ENCODE assay signal across 13 mouse cellular contexts in the genomic region with DNA sequence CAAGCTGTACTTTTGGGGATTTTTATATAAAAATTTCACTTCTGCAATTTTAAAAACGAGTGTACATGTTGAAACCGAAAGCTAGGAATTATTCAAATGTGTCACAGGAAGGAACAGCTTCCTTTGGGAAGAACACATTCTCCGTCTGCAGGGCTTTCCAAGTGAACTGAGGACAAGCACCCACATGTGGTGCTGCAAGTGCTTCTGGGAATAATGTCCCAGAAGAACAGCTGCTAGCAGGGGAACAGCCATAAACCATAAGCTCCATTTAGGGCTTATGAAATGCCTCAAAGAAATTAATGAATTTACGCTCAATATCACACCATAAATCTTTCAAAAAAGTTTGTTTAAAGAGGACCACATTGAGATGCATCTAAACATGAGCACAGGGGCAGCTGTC.
DNase-seq lines count a peak whose midpoint lies in the region; ATAC-seq and TF ChIP-seq lines count a peak whose summit lies in the region.
"Had no signal": no experiment of that assay in that cellular context is flagged by ENCODE, and none has a peak within 500 bp of the region (broad histone marks: within the 10 kb centered on the region; RNA-seq: fewer than 3 reads in every experiment).

No protein-coding gene starts in this region.

- no peak for TF ChIP-seq CTCF in stomach, postnatal 0 days (IDR thresholded peaks at IDR 0.05; ENCODE audit: low read depth)

- no peak overlapping the region for H3K27ac ChIP-seq in heart, embryonic 11.5 days (ENCODE audit: low read depth, low read length)
- 0 out of 2 replicates have a peak overlapping the region, but pooled peaks have one; percentile 19 for H3K27ac ChIP-seq in stomach, embryonic 16.5 days (ENCODE audit: low read length)
- no peak overlapping the region for H3K27ac ChIP-seq in stomach, postnatal 0 days (replicated peaks)
- H3K27ac ChIP-seq in hindbrain, embryonic 16.5 days (ENCODE audit: low read depth, low read length): no peak overlapping the region
- H3K27ac ChIP-seq: embryonic facial prominence, embryonic 15.5 days; hindbrain, postnatal 0 days; liver, embryonic 15.5 days had no signal

- no peaks in the 10 kb centered on the region for H3K9me3 ChIP-seq in heart, embryonic 11.5 days (replicated peaks; ENCODE audit: control insufficient read depth, low read length)
- H3K9me3 ChIP-seq in stomach, embryonic 16.5 days (replicated peaks; ENCODE audit: control insufficient read depth, low read length): no peaks in the 10 kb centered on the region
- H3K9me3 ChIP-seq in stomach, postnatal 0 days (ENCODE audit: control insufficient read depth, low read length): no peaks in the 10 kb centered on the region
- no peaks in the 10 kb centered on the region for H3K9me3 ChIP-seq in hindbrain, embryonic 16.5 days (ENCODE audit: control insufficient read depth, low read length)
- H3K9me3 ChIP-seq: embryonic facial prominence, embryonic 15.5 days; liver, embryonic 15.5 days had no signal

- no peak overlapping the region for H3K9ac ChIP-seq in heart, embryonic 11.5 days (ENCODE audit: low read depth, low read length)
- H3K9ac ChIP-seq in stomach, embryonic 16.5 days (ENCODE audit: low read length): no peak overlapping the region
- H3K9ac ChIP-seq in stomach, postnatal 0 days (ENCODE audit: low read length): no peak overlapping the region
- H3K9ac ChIP-seq in hindbrain, embryonic 16.5 days (ENCODE audit: low read depth, low read length): no peak overlapping the region
- H3K9ac ChIP-seq: embryonic facial prominence, embryonic 15.5 days; liver, embryonic 15.5 days had no signal

- H3K4me3 ChIP-seq in heart, embryonic 11.5 days (ENCODE audit: low read depth, low read length): no peak overlapping the region
- no peak overlapping the region for H3K4me3 ChIP-seq in stomach, embryonic 16.5 days (replicated peaks; ENCODE audit: low read length)
- H3K4me3 ChIP-seq in stomach, postnatal 0 days (ENCODE audit: low read depth, low read length): no peak overlapping the region
- H3K4me3 ChIP-seq in hindbrain, embryonic 16.5 days (ENCODE audit: low read length): no peak overlapping the region
- H3K4me3 ChIP-seq: embryonic facial prominence, embryonic 15.5 days; liver, embryonic 15.5 days had no signal

- intact Hi-C loops in left cerebral cortex, postnatal 10 days (cut with DNase I): no loop called here

- WGBS in heart, embryonic 11.5 days (ENCODE audit: insufficient replicate concordance): 71% methylated on average over 4 of the region's 4 CpGs
- WGBS in stomach, embryonic 16.5 days: 53% methylated on average over 4 of the region's 4 CpGs
- WGBS in stomach, postnatal 0 days: 39% methylated on average over 4 of the region's 4 CpGs
- 70% methylated on average over 4 of the region's 4 CpGs for WGBS in hindbrain, embryonic 16.5 days

- ATAC-seq in heart, embryonic 11.5 days (replicated peaks; ENCODE audit: insufficient number of reproducible peaks, low FRiP score, low TSS enrichment): no peak
- ATAC-seq in stomach, embryonic 16.5 days (ENCODE audit: insufficient read depth, low FRiP score): peak; percentile 56; the same call in 1 of the 2 replicates
- ATAC-seq in stomach, postnatal 0 days (ENCODE audit: low FRiP score, low TSS enrichment): no peak
- no peak for ATAC-seq in hindbrain, embryonic 16.5 days
- ATAC-seq: CD4-positive, CD25-positive, alpha-beta regulatory T cell, adult 4 months; hindbrain, postnatal 0 days had no signal

- H3K4me2 ChIP-seq in heart, embryonic 11.5 days: no peak overlapping the region
- no peak overlapping the region for H3K4me2 ChIP-seq in stomach, embryonic 16.5 days (ENCODE audit: low read depth, low read length)
- H3K4me2 ChIP-seq in stomach, postnatal 0 days (replicated peaks; ENCODE audit: low read depth): no peak overlapping the region
- H3K4me2 ChIP-seq in hindbrain, embryonic 16.5 days (ENCODE audit: low read length): no peak overlapping the region
- H3K4me2 ChIP-seq: embryonic facial prominence, embryonic 15.5 days; liver, embryonic 15.5 days had no signal

- H3K27me3 ChIP-seq in heart, embryonic 11.5 days (ENCODE audit: control insufficient read depth, insufficient read depth, low read length): no peaks in the 10 kb centered on the region
- H3K27me3 ChIP-seq in stomach, embryonic 16.5 days (ENCODE audit: control insufficient read depth, insufficient read depth, low read length): no peaks in the 10 kb centered on the region
- H3K27me3 ChIP-seq in stomach, postnatal 0 days (ENCODE audit: control insufficient read depth, insufficient read depth, low read length): no peaks in the 10 kb centered on the region
- H3K27me3 ChIP-seq in hindbrain, embryonic 16.5 days (replicated peaks; ENCODE audit: control insufficient read depth, insufficient read depth, low read length): no peaks in the 10 kb centered on the region
- H3K27me3 ChIP-seq: embryonic facial prominence, embryonic 15.5 days; liver, embryonic 15.5 days had no signal

- H3K4me1 ChIP-seq in heart, embryonic 11.5 days (ENCODE audit: control insufficient read depth, insufficient read depth, low read length): no peaks in the 10 kb centered on the region
- no peaks in the 10 kb centered on the region for H3K4me1 ChIP-seq in stomach, embryonic 16.5 days (ENCODE audit: control insufficient read depth, insufficient read depth, low read length)
- H3K4me1 ChIP-seq in stomach, postnatal 0 days (replicated peaks; ENCODE audit: control insufficient read depth, insufficient read depth): no peaks in the 10 kb centered on the region
- H3K4me1 ChIP-seq in hindbrain, embryonic 16.5 days (ENCODE audit: control insufficient read depth, insufficient read depth, low read depth, low read length): no peaks in the 10 kb centered on the region
- H3K4me1 ChIP-seq: embryonic facial prominence, embryonic 15.5 days; liver, embryonic 15.5 days had no signal

- no peak for TF ChIP-seq EP300 in stomach, postnatal 0 days (optimal IDR thresholded peaks at IDR 0.05)

- DNase-seq in heart, adult 9 months (ENCODE audit: low spot score in 2 of 2): peak; percentile 39 to 45
- DNase-seq in stomach, postnatal 0 days (ENCODE audit: low spot score): no peak
- peak; percentile 25 to 41 for DNase-seq in left cerebral cortex, postnatal 10 days (ENCODE audit: extremely low spot score in 1 of 2, low spot score in 2 of 2)
- peak; percentile 78 for DNase-seq in telencephalon, adult 2 months (ENCODE audit: low read depth, low spot score)
- DNase-seq in spleen, adult 12 weeks (ENCODE audit: low spot score): no peak
- DNase-seq: thymus, postnatal 4 days had no signal

- H3K36me3 ChIP-seq in heart, embryonic 11.5 days (ENCODE audit: control insufficient read depth, insufficient read depth, low read length): no peaks in the 10 kb centered on the region
- H3K36me3 ChIP-seq in stomach, embryonic 16.5 days (ENCODE audit: control insufficient read depth, insufficient read depth, low read length): no peaks in the 10 kb centered on the region
- H3K36me3 ChIP-seq in stomach, postnatal 0 days (ENCODE audit: control insufficient read depth, insufficient read depth, low read length): no peaks in the 10 kb centered on the region
- no peaks in the 10 kb centered on the region for H3K36me3 ChIP-seq in hindbrain, embryonic 16.5 days (ENCODE audit: control insufficient read depth, insufficient read depth, low read length)
- H3K36me3 ChIP-seq: embryonic facial prominence, embryonic 15.5 days; liver, embryonic 15.5 days had no signal

Comparison
In these comparisons a context has a peak if more than half of its experiments do, and no peak if none do; other contexts are left out.
1. DNase-seq: peak in heart, adult 9 months (2 of 2), left cerebral cortex, postnatal 10 days (2 of 2) and telencephalon, adult 2 months (single experiment); none in stomach, postnatal 0 days (single experiment) and spleen, adult 12 weeks (single experiment).